Mouse (Mus musculus) forebrain, embryonic 13.5 days (tissue): ENCODE measurements around the gene Mterf1a. TPM values are rescaled to one million over a fixed set of nuclear protein-coding genes. Genes with fewer than 3 reads are reported as not detected.

Source experiments
- polyA plus RNA-seq: library from polyadenylated mRNA; unstranded; fragments of >200 nt; fragmentation: Nextera tagmentation; extraction: Ambion mirVana; gene quantifications from 2 replicates; pipeline ENCODE4 v1.2.1, GENCODE M21; 2015

Mterf1a gene
- polyA plus RNA-seq, 1 experiment from 2014 or later, result 10.5 TPM

Other genes with a start within 250 kb of the Mterf1a start
- gene Tmbim7, start 242.8 kb downstream of the Mterf1a start, polyA plus RNA-seq, result not detected in 2 replicates
- gene Gatad1, start 236.7 kb downstream of the Mterf1a start, polyA plus RNA-seq, result 65.8 and 69.3 TPM in 2 replicates
- 15.6 and 16.7 TPM in 2 replicates for gene Ankib1, start 91.0 kb downstream of the Mterf1a start, polyA plus RNA-seq
- 74.7 and 74.8 TPM in 2 replicates for gene Krit1, start 90.7 kb downstream of the Mterf1a start, polyA plus RNA-seq
- gene Lrrd1, start 48.8 kb downstream of the Mterf1a start, polyA plus RNA-seq, result 0.10 and 0.11 TPM in 2 replicates
- gene Akap9, start 34.1 kb upstream of the Mterf1a start, polyA plus RNA-seq, result 348 and 369 TPM in 2 replicates
- gene Cyp51, start 210.8 kb upstream of the Mterf1a start, polyA plus RNA-seq, result 115 and 126 TPM in 2 replicates